In the genomic region with DNA sequence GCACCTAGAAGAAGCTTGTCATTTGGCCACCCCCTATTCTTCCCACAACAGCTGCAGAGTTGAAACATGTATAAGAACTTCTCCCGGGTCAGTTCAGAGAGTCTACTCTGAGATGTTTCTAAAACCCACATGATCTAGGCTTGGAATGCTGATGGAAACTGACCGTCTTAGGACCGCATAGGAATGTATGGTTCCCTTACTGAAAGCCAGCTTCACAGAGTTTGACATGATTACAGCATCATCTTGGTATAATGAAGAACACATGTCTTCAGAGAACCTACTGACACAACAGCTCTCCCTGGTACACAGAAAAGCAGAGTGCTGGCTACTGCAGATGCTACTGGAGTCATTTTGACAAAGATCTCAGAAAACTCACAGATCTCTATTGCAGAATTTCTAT, we compare ENCODE assay signal across 15 mouse cellular contexts.
"Had no signal": no experiment of that assay in that cellular context is flagged by ENCODE, and none has a peak within 500 bp of the region (broad histone marks: within the 10 kb centered on the region; RNA-seq: fewer than 3 reads in every experiment).

No protein-coding gene starts in this region.

- DNase-seq: kidney, postnatal 25 days; layer of hippocampus, adult 9-11 months; layer of hippocampus, postnatal 36 days; liver; liver, embryonic 13.5 days; liver, postnatal 0 days; lung, postnatal 14 days; thymus, adult 18-20 months; thymus, postnatal 14 days had no signal

- H3K27me3 ChIP-seq: limb, embryonic 12.5 days; liver, embryonic 13.5 days; lung, embryonic 15.5 days; megakaryocyte, embryonic 14.5 days; midbrain, embryonic 13.5 days had no signal

- H3K9ac ChIP-seq: limb, embryonic 12.5 days; liver, embryonic 13.5 days; liver, postnatal 0 days; lung, embryonic 15.5 days; midbrain, embryonic 13.5 days had no signal

- H3K4me3 ChIP-seq: limb, embryonic 12.5 days; liver, embryonic 13.5 days; lung, embryonic 15.5 days; megakaryocyte, embryonic 14.5 days; midbrain, embryonic 13.5 days; myocyte had no signal

- H3K4me2 ChIP-seq: limb, embryonic 12.5 days; liver, embryonic 13.5 days; lung, embryonic 15.5 days; midbrain, embryonic 13.5 days had no signal

- H3K9me3 ChIP-seq: limb, embryonic 12.5 days; liver, embryonic 13.5 days; lung, embryonic 15.5 days; megakaryocyte, embryonic 14.5 days; midbrain, embryonic 13.5 days had no signal

- H3K36me3 ChIP-seq: lung, embryonic 15.5 days; midbrain, embryonic 13.5 days had no signal

- ATAC-seq: liver, postnatal 0 days; midbrain, embryonic 13.5 days had no signal

- H3K4me1 ChIP-seq: limb, embryonic 12.5 days; liver, embryonic 13.5 days; megakaryocyte, embryonic 14.5 days had no signal

- H3K27ac ChIP-seq: limb, embryonic 12.5 days; liver, embryonic 13.5 days; lung, embryonic 15.5 days; macrophage; midbrain, embryonic 13.5 days had no signal
